Mouse (Mus musculus) MEL (cell line): ENCODE measurements around the gene Pccb. TPM values are rescaled to one million over a fixed set of nuclear protein-coding genes. Genes with fewer than 3 reads are reported as not detected.

Experiments used
- DNase-seq: peaks from one replicate; pipeline ENCODE4 v3.0.0; 2011; ENCODE audit warnings: low read depth, low spot score
- H3K27ac ChIP-seq: 2 replicates; pipeline ENCODE4 v1.5.1; 2012; ENCODE audit warnings: low read depth, mild to moderate bottlenecking, control low read depth, low read length, moderate library complexity; ENCODE audit not compliant: control insufficient read depth
- H3K27me3 ChIP-seq, 2 experiments: fragments of 150-350 bp in 1 of 2; sonication (generic) in 1 of 2; 2 replicates each; pipeline ENCODE4 v1.6.1; 2012; ENCODE audit warnings: low read length in 2 of 2, mild to moderate bottlenecking in 2 of 2, improper control_type of control experiment in 1 of 2, moderate library complexity in 1 of 2; ENCODE audit not compliant: insufficient read depth in 2 of 2, control insufficient read depth in 1 of 2
- H3K36me3 ChIP-seq, 2 experiments: 2 replicates each; pipeline ENCODE4 v1.6.1; 2012 to 2014; ENCODE audit warnings: low read length in 2 of 2, improper control_type of control experiment in 1 of 2, inconsistent platforms in 1 of 2, mild to moderate bottlenecking in 1 of 2; ENCODE audit not compliant: insufficient read depth in 2 of 2, control insufficient read depth in 1 of 2
- H3K4me1 ChIP-seq, 2 experiments: fragments of 150-350 bp in 1 of 2; sonication (generic) in 1 of 2; 2 replicates each; pipeline ENCODE4 v1.6.1; 2012; ENCODE audit warnings: low read length in 2 of 2, improper control_type of control experiment in 1 of 2, mild to moderate bottlenecking in 1 of 2; ENCODE audit not compliant: insufficient read depth in 2 of 2, control insufficient read depth in 1 of 2
- H3K4me3 ChIP-seq, 2 experiments: fragments of 150-350 bp in 1 of 2; sonication (generic) in 1 of 2; 2 replicates each; pipeline ENCODE4 v1.5.1; 2012; ENCODE audit warnings: low read depth in 2 of 2, low read length in 2 of 2, mild to moderate bottlenecking in 2 of 2, moderate library complexity in 2 of 2, control low read depth in 1 of 2, improper control_type of control experiment in 1 of 2; ENCODE audit not compliant: control insufficient read depth in 1 of 2, insufficient read depth in 1 of 2
- H3K79me2 ChIP-seq: 2 replicates; pipeline ENCODE4 v1.6.1; 2012; ENCODE audit warnings: mild to moderate bottlenecking, low read length, moderate library complexity; ENCODE audit not compliant: control insufficient read depth, poor library complexity, insufficient read depth
- H3K9ac ChIP-seq: 2 replicates; pipeline ENCODE4 v1.6.1; 2012; ENCODE audit warnings: low read depth, mild to moderate bottlenecking, control low read depth, low read length, moderate library complexity; ENCODE audit not compliant: control insufficient read depth, poor library complexity, severe bottlenecking
- H3K9me3 ChIP-seq: fragments of 150-350 bp; sonication (generic); replicated peaks from 2 replicates; pipeline ENCODE4 v1.6.1; 2012; ENCODE audit warnings: mild to moderate bottlenecking, low read length, improper control_type of control experiment, moderate library complexity; ENCODE audit not compliant: insufficient read depth
- CTCF ChIP-seq, 3 experiments: IDR thresholded peaks in 2 of 3; conservative IDR thresholded peaks in 1 of 3; 2 replicates each; pipeline ENCODE4 v1.5.1; 2011 to 2012; ENCODE audit warnings: low read length in 3 of 3, low read depth in 2 of 3, mild to moderate bottlenecking in 2 of 3, improper control_type of control experiment in 1 of 3, inconsistent platforms in 1 of 3, mixed read lengths in 1 of 3, moderate library complexity in 1 of 3; ENCODE audit not compliant: control insufficient read depth in 1 of 3, insufficient read depth in 1 of 3, poor library complexity in 1 of 3, severe bottlenecking in 1 of 3
- GATA1 ChIP-seq: IDR thresholded peaks from 2 replicates; pipeline ENCODE4 v1.6.1; 2011; ENCODE audit warnings: low read depth, low read length, improper control_type of control experiment
- MYC ChIP-seq: IDR thresholded peaks from 2 replicates; pipeline ENCODE4 v1.6.1; 2011; ENCODE audit warnings: low read depth, mild to moderate bottlenecking, low read length, improper control_type of control experiment, moderate library complexity
- NRF1 ChIP-seq: IDR thresholded peaks from 2 replicates; pipeline ENCODE4 v1.6.1; 2014; ENCODE audit warnings: low read depth, mild to moderate bottlenecking, inconsistent platforms, low read length, improper control_type of control experiment, moderate library complexity; ENCODE audit not compliant: poor library complexity, insufficient read depth, severe bottlenecking
- POLR2A ChIP-seq, 2 experiments: IDR thresholded peaks; 2 replicates each; pipeline ENCODE4 v1.6.1; 2011 to 2012; ENCODE audit warnings: low read length in 2 of 2, mild to moderate bottlenecking in 2 of 2, control low read depth in 1 of 2, improper control_type of control experiment in 1 of 2, low read depth in 1 of 2, moderate library complexity in 1 of 2; ENCODE audit not compliant: control insufficient read depth in 1 of 2, insufficient read depth in 1 of 2, poor library complexity in 1 of 2
- POLR2AphosphoS5 ChIP-seq: IDR thresholded peaks from 2 replicates; pipeline ENCODE4 v1.6.1; 2012; ENCODE audit warnings: low read depth, borderline replicate concordance, mild to moderate bottlenecking, inconsistent platforms, low read length, moderate library complexity, mixed read lengths
- SIN3A ChIP-seq: IDR thresholded peaks from 2 replicates; pipeline ENCODE4 v1.6.1; 2012; ENCODE audit warnings: low read length, improper control_type of control experiment, inconsistent platforms
- ZNF384 ChIP-seq: IDR thresholded peaks from 2 replicates; pipeline ENCODE4 v1.6.1; 2012; ENCODE audit warnings: low read depth, mild to moderate bottlenecking, inconsistent platforms, low read length, improper control_type of control experiment
- polyA plus RNA-seq, 2 experiments: library from polyadenylated mRNA; stranded (reverse) in 1 of 2; unstranded in 1 of 2; fragments of >175 nt in 1 of 2; fragments of >200 nt in 1 of 2; gene quantifications; 2 replicates each; pipeline versions ENCODE4 v1.2.1 to v1.2.4; 2012; ENCODE audit warnings: low replicate concordance in 2 of 2, low read depth in 1 of 2; ENCODE audit not compliant: insufficient read length in 2 of 2, insufficient read depth in 1 of 2, missing spikeins in 1 of 2
- total RNA-seq: library from RNA; depleted of rRNA; stranded (reverse); fragments of 300-350 nt; gene quantifications from 2 replicates; pipeline ENCODE4 v1.2.3, GENCODE M21; 2012

The Pccb gene
- total and polyA plus RNA-seq, 3 experiments = 13.2 to 21.1 TPM; not detected in 1

DNA sequence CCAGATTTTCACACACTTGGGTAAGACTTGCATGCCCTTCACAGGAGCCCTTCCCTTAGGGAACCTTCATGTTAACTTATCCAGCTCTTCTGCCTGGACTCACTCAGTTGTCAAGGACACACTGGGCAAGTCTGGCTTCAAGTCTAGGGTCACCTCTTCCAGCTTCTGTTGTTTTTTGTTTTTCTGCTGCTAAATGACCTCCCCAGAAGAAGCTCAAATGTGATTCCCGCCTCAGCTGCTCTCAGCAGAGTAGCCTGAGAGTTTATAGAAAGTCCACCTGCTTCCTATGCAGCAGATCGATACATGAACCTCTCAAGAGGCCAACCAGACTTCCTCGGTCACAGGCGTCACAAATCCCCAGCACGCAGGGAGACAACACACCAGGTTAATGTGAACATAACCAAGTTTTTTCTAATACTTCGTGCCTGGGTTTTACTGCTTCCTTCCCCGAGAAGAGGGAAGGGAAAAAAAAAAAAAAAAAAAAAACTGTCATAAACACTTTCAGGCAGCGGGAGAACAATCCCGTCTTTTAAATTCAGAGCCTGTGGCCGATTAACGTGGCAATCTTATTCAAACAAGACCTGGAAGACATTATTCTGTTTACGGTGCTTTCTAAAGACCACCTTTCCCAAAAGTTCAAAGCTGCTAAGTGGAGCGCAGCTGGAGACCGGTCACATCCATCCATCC lies 794 bp downstream of the Pccb start:
- no peaks in the 10 kb centered on the region; a peak in 1 of 4 replicates for H3K4me1 ChIP-seq
- H3K27me3 ChIP-seq = no peaks in the 10 kb centered on the region
- peak overlapping the region; percentile 80 for H3K9ac ChIP-seq
- no peaks in the 10 kb centered on the region for H3K36me3 ChIP-seq
- no peak for DNase-seq
- peak overlapping the region; percentile 81 to 85 for H3K4me3 ChIP-seq
- H3K9me3 ChIP-seq = no peaks in the 10 kb centered on the region
- H3K79me2 ChIP-seq = peaks cover 2% of the 10 kb centered on the region; the same call in 1 of the 2 replicates
- H3K27ac ChIP-seq = peak overlapping the region; percentile 56
- TF ChIP-seq NRF1 (no peak), GATA1 (no peak), SIN3A (peak; percentile 42), ZNF384 (peak; percentile 54; the same call in 1 of the 2 replicates), MYC (no peak)

DNA sequence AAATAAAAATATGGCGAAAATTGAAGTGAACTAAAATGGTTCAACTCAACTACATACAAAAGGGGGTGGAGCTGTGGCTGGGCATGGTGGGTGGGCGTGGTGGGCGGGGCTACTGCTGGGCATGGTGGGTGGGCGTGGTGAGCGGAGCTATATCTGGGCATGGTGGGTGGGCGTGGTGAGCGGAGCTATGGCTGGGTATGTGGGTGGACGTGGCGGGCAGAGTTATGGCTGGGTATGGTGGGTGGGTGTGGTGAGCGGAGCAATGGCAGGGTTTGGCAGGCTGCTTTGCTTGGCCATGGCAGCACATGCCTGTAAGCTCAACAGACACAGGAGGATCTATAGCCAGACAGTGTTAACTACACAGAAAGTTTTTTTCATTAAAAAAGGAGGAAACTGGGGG lies 15.9 kb downstream of the Pccb start:
- no peak overlapping the region for H3K27ac ChIP-seq
- no peaks in the 10 kb centered on the region for H3K36me3 ChIP-seq
- H3K79me2 ChIP-seq = no peaks in the 10 kb centered on the region
- H3K4me3 ChIP-seq = no peak overlapping the region
- no peak overlapping the region for H3K9ac ChIP-seq
- no peak for DNase-seq
- TF ChIP-seq POLR2AphosphoS5 = no peak
- H3K4me1 ChIP-seq = no peaks in the 10 kb centered on the region
- no peaks in the 10 kb centered on the region for H3K27me3 ChIP-seq
- H3K9me3 ChIP-seq = no peaks in the 10 kb centered on the region

DNA sequence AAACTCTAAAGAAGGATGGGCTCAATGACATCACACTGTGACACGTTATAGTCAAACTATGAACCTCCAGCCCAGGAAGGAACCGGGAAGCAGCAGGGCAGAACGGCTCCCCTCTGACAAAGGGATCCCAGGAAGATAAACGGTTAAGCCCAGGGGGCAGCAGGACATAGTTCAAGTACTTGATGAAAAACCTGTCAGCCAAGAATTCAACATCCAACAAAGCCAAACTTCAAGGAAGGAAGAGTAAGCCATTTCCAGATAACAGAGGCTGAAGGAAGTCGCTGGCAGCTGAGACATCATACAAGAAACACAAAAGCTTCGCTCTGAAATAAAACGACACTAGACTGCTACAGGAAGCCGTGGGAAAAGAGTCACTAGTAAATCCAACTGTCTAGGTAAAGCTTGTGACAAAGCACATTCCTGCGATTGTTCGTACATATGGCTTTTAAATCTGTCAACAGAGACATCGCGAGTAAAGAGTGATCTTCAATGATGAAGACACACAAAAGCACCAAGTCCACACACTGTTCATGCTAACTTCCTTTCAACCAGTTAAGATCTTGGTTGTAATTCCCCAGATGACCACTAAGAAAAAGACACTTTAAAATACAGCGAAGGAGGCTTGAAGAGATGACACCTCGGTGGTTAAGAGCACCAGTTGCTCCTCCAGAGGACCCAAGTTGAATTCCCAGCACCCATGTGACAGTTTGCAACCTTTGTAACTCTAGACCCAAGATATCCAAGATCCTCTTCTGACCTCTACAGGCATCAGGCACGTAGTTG lies 16.8 kb downstream of the Pccb start:
- Histone ChIP-seq H3K9ac (no peak overlapping the region), H3K27ac (no peak overlapping the region), H3K9me3 (no peaks in the 10 kb centered on the region), H3K4me1 (no peaks in the 10 kb centered on the region), H3K4me3 (no peak overlapping the region), H3K27me3 (no peaks in the 10 kb centered on the region), H3K79me2 (no peaks in the 10 kb centered on the region), H3K36me3 (no peaks in the 10 kb centered on the region)
- TF ChIP-seq POLR2A (IDR thresholded peaks at IDR 0.05; ENCODE audit: control insufficient read depth in 1 of 2, insufficient read depth in 1 of 2, low read depth in 1 of 2, low read length in 2 of 2, poor library complexity in 1 of 2) (no peak), CTCF (IDR thresholded peaks at IDR 0.05 in 2 of 3, conservative IDR thresholded peaks at IDR 0.05 in 1 of 3; ENCODE audit: control insufficient read depth in 1 of 3, insufficient read depth in 1 of 3, low read depth in 2 of 3, low read length in 3 of 3, poor library complexity in 1 of 3, severe bottlenecking in 1 of 3) (peak in 1 of 3 experiments; percentile 13; a peak in 1 of 6 replicates)
- DNase-seq = peak; percentile 25
